Mouse (Mus musculus): Measurements from ENCODE around the gene Snrnp27.
A peak's percentile ranks its signal among the peaks of the same experiment; 100 is the strongest.

DNA sequence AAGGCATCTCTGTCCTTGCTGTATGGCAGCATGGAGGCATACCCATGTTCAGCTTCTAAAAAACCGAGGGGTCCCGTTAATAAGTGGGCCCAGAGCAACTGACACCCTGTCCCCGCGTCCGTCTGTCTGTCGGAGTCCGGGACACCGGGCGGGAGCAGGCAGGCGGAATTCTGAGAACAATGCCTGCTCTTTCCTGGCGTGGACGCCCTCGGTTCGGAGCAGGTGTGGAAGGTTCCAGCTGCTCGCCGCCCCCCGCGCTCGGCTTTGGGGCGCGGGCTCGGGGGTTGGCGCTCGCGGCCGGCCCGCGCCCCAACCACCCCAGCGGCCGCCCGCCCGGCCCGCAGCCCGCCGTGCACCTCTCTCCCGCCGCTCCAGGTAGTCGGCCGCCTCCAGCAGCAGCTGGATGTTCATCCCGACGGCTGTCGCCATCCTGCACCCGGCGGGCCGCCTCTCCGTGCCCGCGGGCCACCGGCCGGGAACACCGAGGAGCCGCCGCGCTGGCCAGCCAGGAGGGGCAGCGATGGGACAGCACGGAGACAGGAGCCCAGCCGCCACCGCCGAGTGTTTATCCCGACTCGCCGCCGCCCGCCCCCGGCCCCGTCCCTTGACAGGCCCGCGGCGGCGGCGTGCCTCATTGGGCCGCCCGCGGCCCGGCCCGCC, 15.6 kb downstream of the Snrnp27 start, which contains the start of gene Mxd1:
- TF ChIP-seq CTCF (IDR thresholded peaks at IDR 0.05; ENCODE audit: borderline replicate concordance, control insufficient read depth, extremely low read depth, insufficient read depth, low read length, poor library complexity) = no peak
- peak; percentile 82 for TF ChIP-seq POLR2A (IDR thresholded peaks at IDR 0.05; ENCODE audit: control insufficient read depth, extremely low read depth, insufficient read depth, low read length, poor library complexity)

All from thymus, adult 2 months (tissue).